Mouse (Mus musculus) adrenal gland, postnatal 25 days (tissue): ENCODE measurements around the gene Ppp2r5e. TPM values are rescaled to one million over a fixed set of nuclear protein-coding genes. Genes with fewer than 3 reads are reported as not detected.
"Not testable (repeated sequence)": the region's sequence is repeated elsewhere in the genome, so short reads cannot be mapped to it uniquely, and the experiment has no call there.

Experiments
- DNase-seq: peaks from one replicate; pipeline ENCODE4 v3.0.0; 2021; ENCODE audit warnings: mixed read lengths
- total RNA-seq: library from RNA; stranded (reverse); gene quantifications from 2 replicates; pipeline ENCODE4 v1.2.3, GENCODE M21; 2021

Gene Ppp2r5e
- total RNA-seq, 1 experiment from 2014 or later: 52.2 TPM

DNA sequence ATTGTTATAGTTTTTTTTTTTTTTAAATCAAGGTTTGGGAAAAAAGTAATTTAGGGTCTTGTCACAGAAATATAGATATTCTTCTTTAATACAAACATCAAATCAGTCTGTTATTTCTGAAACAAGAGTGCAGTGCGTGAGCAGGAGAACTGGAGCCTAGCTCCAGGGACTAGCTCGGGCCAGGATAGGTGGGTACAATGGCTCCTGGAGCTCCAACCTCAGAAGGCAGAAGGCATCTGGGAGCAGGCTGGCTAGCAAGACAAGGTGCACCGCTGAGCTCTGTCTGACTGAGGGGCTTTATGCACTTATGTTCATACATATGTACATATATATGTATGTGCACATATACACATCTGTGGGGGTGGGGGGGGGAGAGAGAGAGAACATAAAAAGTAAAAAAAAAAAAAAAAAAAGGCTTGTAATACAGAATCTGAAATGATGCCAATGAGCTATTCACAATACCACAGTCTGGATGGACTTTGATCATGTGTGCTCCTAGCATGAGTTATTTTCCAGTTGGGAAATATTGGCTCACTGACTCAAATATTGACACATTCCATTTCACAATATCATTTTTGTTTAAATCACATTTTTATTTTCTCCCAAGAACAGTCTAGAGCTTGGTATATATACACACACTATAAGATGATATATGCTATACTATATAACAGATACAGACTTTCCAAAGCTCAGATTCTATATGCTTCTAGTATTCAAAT lies 109.3 kb downstream of the Ppp2r5e start:
- no peak for DNase-seq

DNA sequence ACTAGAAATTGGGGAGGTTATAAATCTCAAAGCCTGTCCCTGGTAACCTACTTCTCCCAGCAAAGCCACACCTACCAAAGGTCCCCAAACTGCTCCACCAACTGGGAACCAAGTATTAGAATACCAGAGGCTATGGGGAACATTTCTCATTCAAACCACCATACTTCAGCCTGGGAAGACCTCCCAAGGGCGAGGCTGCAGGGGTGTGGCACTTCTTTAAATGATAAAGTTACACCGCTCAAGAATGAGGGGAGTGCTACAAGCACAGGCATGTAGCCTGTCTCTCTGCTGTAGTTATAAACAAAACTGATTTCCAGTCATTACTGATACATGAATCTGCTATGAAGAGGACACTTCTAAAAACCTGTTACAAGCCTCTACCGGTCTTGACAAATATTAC lies 113.3 kb downstream of the Ppp2r5e start:
- no peak for DNase-seq

GRCm38 (mm10) chr12:75482015-75482414 lies 114.0 kb downstream of the Ppp2r5e start:
- DNase-seq: no peak

DNA sequence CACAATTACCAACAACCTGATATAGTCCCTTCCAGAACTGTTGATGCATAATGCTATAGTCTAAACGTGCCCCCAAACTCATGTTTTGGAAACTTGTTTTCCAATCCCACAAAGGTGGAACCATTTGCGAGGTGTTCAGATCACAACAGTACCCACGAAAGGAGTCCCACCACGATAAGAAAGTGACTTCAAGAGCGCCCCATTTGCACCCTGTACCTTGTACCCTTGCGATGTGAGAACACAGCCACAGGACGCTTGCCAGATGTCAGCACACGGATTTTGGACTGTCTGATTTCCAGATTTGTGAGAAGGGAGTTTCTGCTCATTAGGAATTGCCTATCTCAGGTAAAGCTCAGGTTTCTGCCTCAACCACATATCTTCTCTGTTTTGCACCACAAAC lies 116.0 kb downstream of the Ppp2r5e start:
- DNase-seq: no peak

DNA sequence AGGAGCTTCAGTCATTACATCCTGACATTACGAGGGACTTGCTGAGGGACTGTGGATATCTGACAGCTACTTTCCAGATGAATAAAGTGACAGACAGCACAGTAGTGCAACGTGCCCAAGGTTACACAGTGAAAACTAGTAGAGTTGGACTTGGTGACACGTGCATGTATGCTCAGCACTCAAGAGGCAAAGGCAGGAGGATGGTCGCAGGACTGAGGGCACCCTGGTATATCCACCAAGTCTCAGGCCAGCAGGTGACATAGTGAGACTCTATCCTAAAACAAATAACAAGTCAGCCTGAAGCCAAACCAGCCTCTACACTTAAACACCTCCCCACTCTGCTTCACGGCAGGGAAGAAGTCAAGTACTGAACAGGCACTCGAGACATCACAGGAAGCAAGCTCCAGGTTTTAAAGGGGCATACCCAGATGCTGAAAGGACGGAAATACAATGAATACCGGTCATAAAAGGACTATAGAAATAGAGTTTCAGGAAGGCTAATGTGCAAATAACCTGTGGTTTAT lies 116.6 kb downstream of the Ppp2r5e start:
- no peak for DNase-seq

DNA sequence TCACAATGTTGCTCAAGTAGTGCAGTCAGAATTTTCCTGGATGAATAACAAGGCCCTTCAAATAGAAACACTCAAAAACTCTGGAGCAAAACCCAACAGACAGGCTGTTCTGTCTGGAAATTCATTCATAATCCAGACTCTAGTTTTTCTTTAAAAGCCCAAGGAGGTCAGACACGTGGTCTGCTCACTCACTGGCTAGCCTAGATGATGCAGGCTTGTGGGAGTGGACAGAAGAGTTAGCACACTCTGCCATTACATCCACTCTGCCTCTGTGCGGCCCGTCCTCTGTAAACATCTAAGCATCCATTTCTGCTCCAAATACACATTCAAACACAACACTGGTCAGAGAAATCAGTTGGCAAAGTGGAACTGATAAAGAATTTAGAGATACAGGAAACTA lies 117.4 kb downstream of the Ppp2r5e start:
- no peak for DNase-seq

DNA sequence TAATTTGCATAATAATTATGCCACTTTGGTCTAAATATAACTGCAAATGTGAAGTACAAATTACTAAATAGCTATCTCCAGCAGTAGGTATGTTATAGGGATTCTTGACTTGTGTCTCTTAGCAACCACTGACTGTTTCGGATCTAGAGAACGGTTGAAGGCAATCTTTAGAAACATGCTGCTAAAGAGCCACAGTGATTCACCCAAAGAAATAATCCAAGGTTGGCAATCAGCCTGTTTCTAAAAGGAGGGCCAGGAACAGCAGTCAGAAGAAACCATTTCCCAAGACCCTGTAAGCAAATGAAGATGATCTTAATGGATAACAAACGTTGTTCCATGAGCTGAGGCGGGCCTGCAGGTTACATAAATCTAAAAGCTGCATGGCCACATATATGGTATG lies 117.9 kb downstream of the Ppp2r5e start:
- no peak for DNase-seq

DNA sequence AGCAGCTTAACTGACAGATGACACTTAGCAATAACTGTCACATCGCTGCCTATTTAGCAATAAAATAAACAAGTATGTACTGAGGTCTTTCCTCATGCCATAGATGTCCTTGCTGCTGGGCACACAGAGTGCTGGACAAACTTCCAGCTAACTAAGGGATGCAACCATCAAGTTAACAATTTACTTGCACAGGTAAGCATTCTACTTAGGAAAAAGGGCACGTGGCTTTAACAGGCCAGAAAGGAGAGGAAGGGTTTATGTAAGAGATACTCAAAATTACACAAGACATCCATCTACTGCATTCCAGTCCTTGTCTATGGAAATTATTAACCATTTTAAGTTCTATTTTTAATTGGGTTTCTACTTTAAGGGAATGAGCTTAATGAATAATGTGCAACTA lies 123.0 kb downstream of the Ppp2r5e start:
- no peak for DNase-seq

DNA sequence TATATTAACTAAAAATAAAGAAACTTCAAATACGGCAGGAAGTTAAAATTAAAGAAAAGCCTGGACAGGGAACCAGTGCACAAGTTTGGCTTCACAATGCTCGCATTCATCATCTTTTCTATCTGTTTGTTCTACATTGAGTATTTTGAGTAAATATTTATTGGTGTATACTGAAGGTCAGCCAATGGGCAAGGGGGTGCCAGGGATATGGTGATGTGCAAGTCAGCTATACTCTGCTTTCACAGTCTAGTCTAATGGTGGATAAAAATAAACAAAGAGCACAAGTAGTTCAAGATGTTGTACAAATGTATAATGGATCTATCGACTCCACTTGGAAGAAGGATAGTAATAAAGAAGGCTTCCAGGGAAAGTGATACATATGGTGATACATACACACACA lies 123.9 kb downstream of the Ppp2r5e start:
- DNase-seq: no peak

- DNase-seq: no peak
Observed at GRCm38 (mm10) chr12:75467814-75468213, 128.2 kb downstream of the Ppp2r5e start.

DNA sequence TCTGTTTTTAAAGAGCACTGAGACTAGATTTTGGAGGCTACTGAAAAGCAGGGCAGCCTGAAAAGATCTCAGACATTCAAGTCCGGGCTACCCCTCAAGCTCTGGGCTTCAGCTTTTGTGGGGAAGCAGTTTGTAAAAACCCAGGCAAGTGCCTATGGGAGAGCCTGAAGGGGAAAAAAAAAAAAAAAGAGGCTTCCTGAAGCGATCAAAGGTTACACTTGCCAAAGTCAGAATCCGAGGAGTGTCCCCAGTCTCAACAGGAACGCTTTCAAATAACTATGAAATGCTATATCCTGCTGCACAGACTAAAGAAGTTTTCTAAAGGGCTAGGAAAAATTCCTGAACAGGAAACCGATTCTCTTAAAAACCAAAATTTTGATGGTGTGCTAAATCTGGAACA lies 128.9 kb downstream of the Ppp2r5e start:
- no peak for DNase-seq

GRCm38 (mm10) chr12:75466206-75466605 lies 129.8 kb downstream of the Ppp2r5e start:
- DNase-seq: no peak

DNA sequence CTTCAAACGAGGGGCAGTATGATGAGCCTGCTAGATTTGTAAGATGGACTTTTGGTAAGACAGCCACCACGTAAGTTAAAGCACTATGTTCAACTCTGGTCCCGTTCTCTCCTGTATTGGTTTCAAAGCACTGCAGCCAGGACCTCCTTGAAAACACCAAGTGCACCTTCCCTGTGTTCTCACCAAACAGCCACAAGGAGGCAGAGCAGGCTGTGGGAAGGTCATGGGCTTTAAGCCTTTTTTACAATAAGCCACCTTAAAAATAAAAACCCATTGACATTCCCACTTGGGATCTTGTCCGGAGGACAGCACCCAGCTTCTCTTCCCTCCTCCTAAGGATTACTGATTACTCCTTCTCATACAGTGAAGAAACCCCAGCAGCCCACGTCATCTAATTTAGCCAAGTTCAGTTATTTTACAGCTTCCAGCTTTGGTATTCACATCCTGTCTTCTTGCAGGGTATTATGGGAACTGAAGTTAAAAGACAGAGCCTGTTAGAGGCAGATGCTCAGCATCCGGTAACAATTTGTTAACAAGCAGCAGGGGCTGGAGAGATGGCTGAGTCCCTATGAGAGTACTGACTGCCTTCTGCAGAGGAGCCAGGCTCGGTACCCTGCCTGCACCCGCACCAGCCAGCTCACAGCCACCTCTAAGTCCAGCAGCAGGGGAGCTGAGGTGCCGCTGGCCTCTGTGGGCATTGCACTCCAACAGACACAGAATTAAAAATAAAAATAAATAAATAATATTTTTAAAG lies 131.9 kb downstream of the Ppp2r5e start:
- DNase-seq: peak; percentile 30

- no peak for DNase-seq
Observed at GRCm38 (mm10) chr12:75460561-75460960, 135.5 kb downstream of the Ppp2r5e start.

GRCm38 (mm10) chr12:75459656-75460055 lies 136.4 kb downstream of the Ppp2r5e start:
- DNase-seq: peak; percentile 19

DNA sequence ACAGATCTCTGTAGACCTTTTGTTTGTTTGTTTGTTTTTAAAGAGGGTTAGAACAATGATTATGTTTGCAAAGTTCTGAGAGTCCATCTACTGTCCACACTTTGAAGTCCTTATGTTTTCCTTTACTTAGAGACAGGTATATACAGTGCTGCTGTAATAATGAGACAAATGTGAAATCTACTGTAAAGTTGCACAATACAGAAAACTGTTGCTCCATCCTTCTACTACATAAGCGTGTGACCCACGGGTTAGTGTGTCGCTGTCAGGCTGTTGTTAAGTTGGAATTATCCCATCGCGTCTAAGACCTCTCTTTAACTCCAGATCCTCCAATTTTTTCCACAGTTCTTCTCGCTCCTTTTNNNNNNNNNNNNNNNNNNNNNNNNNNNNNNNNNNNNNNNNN lies 142.6 kb downstream of the Ppp2r5e start:
- no peak for DNase-seq

- peak; percentile 29 for DNase-seq
Observed at GRCm38 (mm10) chr12:75453027-75453426, 143.0 kb downstream of the Ppp2r5e start.

DNA sequence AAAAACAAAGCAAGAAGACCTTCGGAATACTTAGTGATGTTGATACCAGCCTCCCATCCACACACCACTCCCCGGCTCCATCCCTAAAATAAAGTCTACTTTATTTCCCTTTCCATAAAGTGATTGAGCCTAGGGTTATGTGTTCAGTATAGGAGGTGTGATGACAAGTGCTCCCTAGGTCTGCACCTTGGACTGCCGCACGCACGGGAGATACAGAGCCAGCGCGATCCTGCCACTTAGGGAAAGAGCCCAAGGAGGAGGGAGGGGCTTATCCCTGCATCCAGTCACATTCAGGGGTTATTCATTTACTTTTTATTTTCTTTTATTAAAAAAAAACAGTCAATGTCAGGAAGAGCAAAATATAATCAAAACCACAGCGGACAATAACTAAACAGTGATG lies 145.5 kb downstream of the Ppp2r5e start:
- no peak for DNase-seq

DNA sequence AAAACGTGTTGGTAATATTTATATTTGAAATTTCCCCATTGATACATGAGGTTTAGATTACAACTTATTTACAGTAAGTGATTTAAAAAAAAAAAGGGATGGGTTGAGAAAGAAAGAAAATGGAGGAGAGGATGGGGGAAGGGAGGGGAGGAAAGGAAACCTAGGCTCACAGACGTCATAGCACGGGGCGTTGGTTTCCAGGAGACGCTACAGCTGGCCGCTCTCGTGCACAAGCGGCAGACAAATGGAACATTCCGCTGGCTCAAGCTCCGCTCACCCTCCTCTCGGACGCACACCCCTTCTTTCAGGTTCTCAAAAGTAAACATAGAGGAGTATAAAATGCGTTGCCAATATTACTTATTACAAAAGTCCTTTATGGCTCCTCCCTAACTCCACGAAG lies 146.0 kb downstream of the Ppp2r5e start:
- DNase-seq: no peak

DNA sequence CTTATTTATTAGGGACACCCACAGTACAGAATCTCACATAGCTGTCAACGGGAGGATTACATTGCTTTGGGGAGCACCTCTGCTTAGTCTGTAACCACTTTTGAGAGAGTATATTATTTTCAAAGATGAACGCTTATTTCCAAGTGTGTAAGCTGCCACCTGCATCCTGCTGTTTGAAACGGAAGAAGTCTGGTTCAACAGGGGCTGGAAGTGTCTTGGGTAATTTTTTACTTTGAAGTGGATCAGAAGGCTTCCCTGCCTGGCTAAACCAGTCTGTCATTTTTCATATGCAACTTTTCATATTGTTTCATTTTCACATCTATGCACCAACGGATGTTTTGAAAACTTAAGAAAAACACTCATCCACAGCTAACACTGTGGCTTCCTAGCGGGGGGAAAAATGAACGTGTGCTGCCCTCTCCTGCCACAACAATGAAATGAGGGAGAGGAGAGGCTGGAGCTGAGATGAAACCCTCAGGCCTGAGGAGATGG lies 146.5 kb downstream of the Ppp2r5e start:
- DNase-seq: no peak

DNA sequence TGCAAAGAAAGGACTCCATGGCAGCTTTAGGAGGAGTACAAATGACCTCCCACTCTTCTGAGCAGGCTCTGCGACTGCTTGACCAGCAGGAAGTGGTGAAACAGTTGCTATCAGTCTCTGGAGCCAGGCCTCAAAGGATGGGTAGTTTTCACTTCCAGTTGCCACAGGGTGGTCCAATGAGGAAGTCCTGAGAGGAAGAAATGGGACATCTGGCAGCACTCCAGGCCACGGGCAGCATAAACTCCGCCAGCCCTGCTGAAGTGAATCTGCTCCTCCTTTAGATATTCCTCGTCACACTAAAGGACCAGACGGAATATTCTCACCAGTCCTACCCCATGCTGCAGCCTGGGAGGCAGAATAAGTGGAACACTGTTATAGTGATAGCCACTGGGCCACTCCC lies 147.1 kb downstream of the Ppp2r5e start:
- DNase-seq: peak; percentile 25

DNA sequence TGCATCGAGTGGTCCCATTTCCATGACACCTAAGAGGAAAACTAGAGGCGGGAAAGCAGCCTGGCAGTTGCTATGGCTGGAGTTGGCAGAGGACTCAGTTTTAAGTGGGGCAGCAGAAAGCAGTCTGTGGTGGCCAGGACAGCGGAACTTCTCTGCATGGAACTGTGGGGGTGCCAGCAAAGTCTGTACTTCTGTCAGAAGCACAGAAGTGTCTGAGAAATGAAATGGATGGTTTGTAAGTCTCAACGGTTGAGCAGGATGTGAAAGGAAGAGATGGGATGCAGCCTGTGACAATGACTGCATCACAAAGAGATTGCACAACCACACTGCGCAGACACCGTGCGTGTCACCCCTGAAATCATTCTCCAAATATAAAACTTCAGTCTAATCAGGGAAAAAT lies 149.8 kb downstream of the Ppp2r5e start:
- no peak for DNase-seq

- not testable (repeated sequence) for DNase-seq
Observed at GRCm38 (mm10) chr12:75432400-75432799, 163.6 kb downstream of the Ppp2r5e start.
